Comparison of ENCODE assay signal across 11 mouse cellular contexts in genomic region chr11:96572515-96572914, GRCm38 (mm10).
DNase-seq lines count a peak whose midpoint lies in the region; ATAC-seq and TF ChIP-seq lines count a peak whose summit lies in the region.
"Had no signal": no experiment of that assay in that cellular context is flagged by ENCODE, and none has a peak within 500 bp of the region (broad histone marks: within the 10 kb centered on the region; RNA-seq: fewer than 3 reads in every experiment).

No protein-coding gene starts in this region.

- H3K9me3 ChIP-seq in liver, postnatal 0 days (ENCODE audit: low read length) = no peaks in the 10 kb centered on the region
- no peaks in the 10 kb centered on the region for H3K9me3 ChIP-seq in liver, embryonic 12.5 days (replicated peaks)
- H3K9me3 ChIP-seq in forebrain, embryonic 13.5 days (replicated peaks) = no peaks in the 10 kb centered on the region
- H3K9me3 ChIP-seq: intestine, embryonic 15.5 days had no signal

- 33% methylated on average over 3 of the region's 3 CpGs for WGBS in liver, postnatal 0 days (ENCODE audit: insufficient replicate concordance)
- 24% methylated on average over 3 of the region's 3 CpGs for WGBS in liver, embryonic 12.5 days (ENCODE audit: insufficient replicate concordance)
- WGBS in forebrain, embryonic 13.5 days = 40% methylated on average over 3 of the region's 3 CpGs

- H3K36me3 ChIP-seq in liver, postnatal 0 days (replicated peaks; ENCODE audit: insufficient read depth, low read length) = no peaks in the 10 kb centered on the region
- no peaks in the 10 kb centered on the region for H3K36me3 ChIP-seq in liver, embryonic 12.5 days
- no peaks in the 10 kb centered on the region for H3K36me3 ChIP-seq in forebrain, embryonic 13.5 days (ENCODE audit: poor library complexity, severe bottlenecking)
- H3K36me3 ChIP-seq: intestine, embryonic 15.5 days had no signal

- peaks cover 2% of the 10 kb centered on the region; the same call in 1 of the 2 replicates for H3K4me1 ChIP-seq in liver, postnatal 0 days (ENCODE audit: insufficient read depth)
- no peaks in the 10 kb centered on the region for H3K4me1 ChIP-seq in liver, embryonic 12.5 days
- H3K4me1 ChIP-seq in forebrain, embryonic 13.5 days = peaks cover 12% of the 10 kb centered on the region
- H3K4me1 ChIP-seq: intestine, embryonic 15.5 days had no signal

- no peak overlapping the region for H3K4me2 ChIP-seq in liver, postnatal 0 days (ENCODE audit: low read depth, low read length)
- no peak overlapping the region for H3K4me2 ChIP-seq in liver, embryonic 12.5 days
- no peak overlapping the region for H3K4me2 ChIP-seq in forebrain, embryonic 13.5 days
- H3K4me2 ChIP-seq: intestine, embryonic 15.5 days had no signal

- no peak overlapping the region for H3K9ac ChIP-seq in liver, postnatal 0 days (replicated peaks)
- H3K9ac ChIP-seq in liver, embryonic 12.5 days = no peak overlapping the region
- H3K9ac ChIP-seq in forebrain, embryonic 13.5 days = no peak overlapping the region
- H3K9ac ChIP-seq: intestine, embryonic 15.5 days had no signal

- intact Hi-C loops in gastrocnemius, adult 2 months (cut with DNase I) = no loop called here

- TF ChIP-seq CTCF in gastrocnemius, adult 2 months (IDR thresholded peaks at IDR 0.05) = peak; percentile 13; the same call in 1 of the 2 replicates
- TF ChIP-seq CTCF in liver, postnatal 0 days (IDR thresholded peaks at IDR 0.05; ENCODE audit: low read depth) = 0 out of 2 replicates have a peak, but pooled peaks have one; percentile 24

- no peak overlapping the region for H3K27ac ChIP-seq in gastrocnemius, adult 2 months
- H3K27ac ChIP-seq in liver, postnatal 0 days (ENCODE audit: low read depth) = no peak overlapping the region
- H3K27ac ChIP-seq in liver, embryonic 12.5 days = no peak overlapping the region
- no peak overlapping the region for H3K27ac ChIP-seq in forebrain, embryonic 13.5 days
- H3K27ac ChIP-seq: intestine, embryonic 15.5 days had no signal

- DNase-seq in gastrocnemius, adult 2 months = no peak
- no peak for DNase-seq in gastrocnemius, postnatal 10 days
- DNase-seq in liver, postnatal 0 days = no peak
- peak; percentile 70 for DNase-seq in ES-CJ7 (ENCODE audit: low read depth, low spot score)
- DNase-seq in induced T-regulatory cell, adult 2 months (ENCODE audit: low read depth) = peak; percentile 28
- DNase-seq: lung, postnatal 36 days; right cerebral cortex, adult 18-20 months had no signal

- no peak overlapping the region for H3K4me3 ChIP-seq in gastrocnemius, adult 2 months
- H3K4me3 ChIP-seq in liver, postnatal 0 days (ENCODE audit: low read depth, low read length) = no peak overlapping the region
- H3K4me3 ChIP-seq in liver, embryonic 12.5 days = no peak overlapping the region
- H3K4me3 ChIP-seq in forebrain, embryonic 13.5 days = no peak overlapping the region
- H3K4me3 ChIP-seq: intestine, embryonic 15.5 days had no signal

- H3K27me3 ChIP-seq in liver, postnatal 0 days (ENCODE audit: insufficient read depth, low read length) = no peaks in the 10 kb centered on the region
- H3K27me3 ChIP-seq in liver, embryonic 12.5 days (replicated peaks) = 0 out of 2 replicates have a peak, but pooled peaks cover 5% of the 10 kb centered on the region
- no peaks in the 10 kb centered on the region for H3K27me3 ChIP-seq in forebrain, embryonic 13.5 days
- H3K27me3 ChIP-seq: intestine, embryonic 15.5 days had no signal

- ATAC-seq in liver, postnatal 0 days = no peak
- ATAC-seq in liver, embryonic 12.5 days = no peak
- no peak for ATAC-seq in forebrain, embryonic 13.5 days
- ATAC-seq: intestine, embryonic 15.5 days; midbrain, embryonic 16.5 days had no signal

- no peak for TF ChIP-seq EP300 in liver, postnatal 0 days (IDR thresholded peaks at IDR 0.05; ENCODE audit: low read depth)

Comparison
In these comparisons a context has a peak if more than half of its experiments do, and no peak if none do; other contexts are left out.
1. DNase-seq: peak in ES-CJ7 (single experiment) and induced T-regulatory cell, adult 2 months (single experiment); none in gastrocnemius, adult 2 months (single experiment), gastrocnemius, postnatal 10 days (single experiment) and liver, postnatal 0 days (single experiment).